Mouse (Mus musculus) stomach, embryonic 15.5 days (tissue): Measurements from ENCODE around the gene Gng10. TPM values are rescaled to one million over a fixed set of nuclear protein-coding genes. Genes with fewer than 3 reads are reported as not detected.

Source experiments
- ATAC-seq: fragments of 200-750 bp; cut with Nextera tagmentation; 2 replicates; pipeline ENCODE4 v1.8.0; 2017; ENCODE audit warnings: low read depth, moderate number of reproducible peaks, moderate TSS enrichment; ENCODE audit not compliant: insufficient read depth, low FRiP score
- H3K27ac ChIP-seq: fragments of 300-500 bp; sonication (generic); 2 replicates; pipeline ENCODE4 v1.5.1; 2015; ENCODE audit warnings: mild to moderate bottlenecking, inconsistent platforms
- H3K27me3 ChIP-seq: fragments of 300-500 bp; sonication (generic); replicated peaks from 2 replicates; pipeline ENCODE4 v1.6.1; 2015; ENCODE audit warnings: inconsistent platforms
- H3K36me3 ChIP-seq: fragments of 300-500 bp; sonication (generic); 2 replicates; pipeline ENCODE4 v1.6.1; 2015; ENCODE audit warnings: inconsistent platforms
- H3K4me1 ChIP-seq: fragments of 300-500 bp; sonication (generic); 2 replicates; pipeline ENCODE4 v1.6.1; 2015; ENCODE audit warnings: inconsistent platforms
- H3K4me2 ChIP-seq: fragments of 300-500 bp; sonication (generic); 2 replicates; pipeline ENCODE4 v1.6.1; 2015; ENCODE audit warnings: mild to moderate bottlenecking, inconsistent platforms
- H3K4me3 ChIP-seq: fragments of 300-500 bp; sonication (generic); replicated peaks from 2 replicates; pipeline ENCODE4 v1.5.1; 2015; ENCODE audit warnings: inconsistent platforms
- H3K9ac ChIP-seq: fragments of 300-500 bp; sonication (generic); 2 replicates; pipeline ENCODE4 v1.6.1; 2015; ENCODE audit warnings: inconsistent platforms
- H3K9me3 ChIP-seq: fragments of 300-500 bp; sonication (generic); 2 replicates; pipeline ENCODE4 v1.6.1; 2016; ENCODE audit warnings: inconsistent platforms
- WGBS: fragments of 180-500 bp; shearing (Covaris S2); methylation state at CpG from one replicate; pipeline ENCODE4 v1.1.7; 2015; 5-methylcytosine and 5-hydroxymethylcytosine counted together
- polyA plus RNA-seq: library from polyadenylated mRNA; unstranded; fragments of >200 nt; fragmentation: Nextera tagmentation; extraction: Ambion mirVana; gene quantifications from 2 replicates; pipeline ENCODE4 v1.2.1, GENCODE M21; 2015

Gng10 gene
- 108 and 125 TPM in 2 replicates for polyA plus RNA-seq

- H3K4me1 ChIP-seq = 0 out of 2 replicates have a peak, but pooled peaks cover 6% of the 10 kb centered on the region
- H3K9ac ChIP-seq = peak within 1 kb of the TSS; percentile 71
- H3K27ac ChIP-seq = peak within 1 kb of the TSS; percentile 67
- peak within 1 kb of the TSS; percentile 75 for H3K4me2 ChIP-seq
- no peaks in the 10 kb centered on the region for H3K36me3 ChIP-seq
- H3K4me3 ChIP-seq = peak within 1 kb of the TSS; percentile 90
- no peaks in the 10 kb centered on the region for H3K9me3 ChIP-seq
- H3K27me3 ChIP-seq = no peaks in the 10 kb centered on the region
- WGBS = 6% methylated on average over 76 of the region's 76 CpGs
- ATAC-seq = peak; percentile 87
Observed at GRCm38 (mm10) chr4:59034918-59035785, at the start of gene Gng10. Gene Gng10 (plus strand): TSS chr4:59035088.

DNA sequence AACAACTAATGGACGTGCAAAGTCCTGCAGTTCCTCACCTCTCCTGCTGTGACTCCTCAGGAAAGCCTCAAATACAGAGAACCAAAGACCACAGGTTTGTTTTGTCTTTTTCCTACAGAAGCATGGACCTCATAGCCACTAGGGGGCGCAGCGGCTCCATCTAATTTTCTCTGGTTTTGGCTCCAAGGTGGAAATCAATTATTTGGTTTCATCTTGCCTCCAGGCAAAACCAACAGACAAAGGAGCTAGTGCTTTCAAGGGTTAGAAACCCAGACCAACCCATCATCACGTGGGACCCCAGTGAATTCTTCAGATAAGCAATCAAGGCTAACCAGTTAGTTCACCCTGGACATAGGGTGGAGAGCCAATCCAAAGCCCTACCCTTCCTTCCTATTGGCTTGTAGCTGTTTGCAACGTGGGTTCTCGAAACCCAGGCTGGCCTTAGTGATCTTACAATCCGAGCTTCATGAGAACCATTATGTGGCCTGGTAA is 49.7 kb upstream of the Gng10 start:
- peak; percentile 70 for ATAC-seq
- 0 out of 2 replicates have a peak, but pooled peaks cover 13% of the 10 kb centered on the region for H3K4me1 ChIP-seq
- no peak overlapping the region; the same call in 1 of the 2 replicates for H3K27ac ChIP-seq
- no peak overlapping the region for H3K9ac ChIP-seq
- 14% methylated on average over 7 of the region's 7 CpGs for WGBS
- 0 out of 2 replicates have a peak, but pooled peaks cover 3% of the 10 kb centered on the region for H3K36me3 ChIP-seq
- H3K4me2 ChIP-seq = no peak overlapping the region
- H3K4me3 ChIP-seq = no peak overlapping the region
- no peaks in the 10 kb centered on the region for H3K9me3 ChIP-seq
- H3K27me3 ChIP-seq = no peaks in the 10 kb centered on the region

DNA sequence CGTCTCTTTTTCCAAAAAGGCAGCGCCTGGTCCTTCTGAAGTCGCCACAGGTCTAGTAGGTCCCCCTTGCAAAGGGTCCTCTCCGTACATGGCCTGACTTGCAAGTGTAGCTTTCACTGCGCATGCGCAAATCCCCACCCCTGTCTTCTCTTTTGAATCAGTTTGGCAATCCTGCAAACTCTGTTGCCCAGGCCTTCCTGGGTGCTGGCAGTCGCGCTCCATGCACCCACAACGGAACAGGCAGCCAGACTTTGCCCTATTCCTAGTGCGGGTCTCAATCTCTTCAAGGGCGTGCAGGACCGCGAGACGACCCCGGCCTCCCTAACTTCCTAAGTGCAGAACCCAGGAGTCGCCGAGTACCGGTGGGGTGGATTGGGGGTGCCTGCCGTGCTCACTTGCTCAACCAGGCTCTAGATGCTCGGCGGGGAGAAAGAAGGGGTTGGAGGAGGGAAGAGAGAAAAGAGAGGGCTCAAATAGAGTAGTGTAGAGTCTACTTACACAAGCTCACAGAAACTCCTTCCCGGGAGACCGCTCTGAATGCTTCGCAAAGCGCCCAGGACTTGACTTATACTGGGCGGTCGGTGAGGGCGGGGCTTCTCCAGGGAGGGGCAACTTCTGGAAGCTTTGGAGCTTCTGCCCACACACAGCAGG is 48.2 kb upstream of the Gng10 start, which contains the start of gene Ptgr1:
TSS of gene Ptgr1 (minus strand) at position 580 of the 651 bp plus-strand sequence.
- Histone ChIP-seq H3K9ac (peak within 1 kb of the TSS; percentile 57), H3K4me3 (peak within 1 kb of the TSS; percentile 73), H3K4me1 (0 out of 2 replicates have a peak, but pooled peaks cover 13% of the 10 kb centered on the region), H3K27me3 (no peaks in the 10 kb centered on the region), H3K27ac (peak within 1 kb of the TSS; percentile 85), H3K9me3 (no peaks in the 10 kb centered on the region), H3K4me2 (peak within 1 kb of the TSS; percentile 81), H3K36me3 (0 out of 2 replicates have a peak, but pooled peaks cover 3% of the 10 kb centered on the region)
- WGBS = 1% methylated on average over 28 of the region's 28 CpGs
- ATAC-seq = peak; percentile 76

DNA sequence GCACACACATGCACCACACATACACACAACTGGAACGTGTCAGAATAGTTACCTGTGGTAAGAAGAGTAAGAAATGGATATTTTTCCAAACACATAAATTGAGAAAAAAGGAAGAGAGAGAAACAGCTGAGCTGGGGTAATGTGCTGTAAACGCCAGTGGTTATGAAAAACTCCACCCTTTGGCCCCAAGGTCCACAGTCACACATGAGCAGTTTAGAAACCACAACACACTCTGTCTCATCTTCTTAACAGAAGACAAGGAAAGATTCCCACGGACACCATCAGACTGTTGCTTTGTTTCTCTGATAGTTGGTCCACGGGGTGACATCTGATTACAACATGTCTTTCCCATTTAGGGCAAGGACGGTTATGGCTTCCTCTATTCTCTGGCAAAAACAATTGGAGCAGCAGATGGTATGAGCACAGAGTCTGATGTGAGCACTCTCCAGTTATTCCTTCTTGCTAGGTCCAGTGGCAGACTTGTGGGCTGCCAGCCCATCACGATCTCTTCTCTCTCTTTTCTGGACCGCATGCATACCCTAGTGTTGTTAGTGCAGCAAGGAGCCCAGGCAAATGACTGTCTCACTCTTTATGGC is 45.5 kb upstream of the Gng10 start:
- ATAC-seq = no peak

GRCm38 (mm10) chr4:58990609-58991434 is 44.1 kb upstream of the Gng10 start:
- H3K27me3 ChIP-seq = no peaks in the 10 kb centered on the region
- H3K36me3 ChIP-seq = no peaks in the 10 kb centered on the region
- H3K4me2 ChIP-seq = no peak overlapping the region
- no peak overlapping the region; the same call in 1 of the 2 replicates for H3K27ac ChIP-seq
- WGBS = 83% methylated on average over 17 of the region's 17 CpGs
- H3K9me3 ChIP-seq = no peaks in the 10 kb centered on the region
- ATAC-seq = no peak
- 0 out of 2 replicates have a peak, but pooled peaks cover 19% of the 10 kb centered on the region for H3K4me1 ChIP-seq
- H3K9ac ChIP-seq = no peak overlapping the region
- no peak overlapping the region for H3K4me3 ChIP-seq

More for the DNA sequence above, 45.5 kb upstream of the Gng10 start:
- Histone ChIP-seq H3K36me3 (no peaks in the 10 kb centered on the region), H3K4me2 (no peak overlapping the region), H3K27me3 (no peaks in the 10 kb centered on the region), H3K9ac (no peak overlapping the region), H3K27ac (no peak overlapping the region), H3K4me3 (no peak overlapping the region), H3K9me3 (no peaks in the 10 kb centered on the region), H3K4me1 (0 out of 2 replicates have a peak, but pooled peaks cover 18% of the 10 kb centered on the region)
- WGBS = 82% methylated on average over 7 of the region's 7 CpGs

- no peak for ATAC-seq
- H3K4me2 ChIP-seq = no peak overlapping the region
- H3K9me3 ChIP-seq = no peaks in the 10 kb centered on the region
- H3K4me1 ChIP-seq = 0 out of 2 replicates have a peak, but pooled peaks cover 13% of the 10 kb centered on the region
- H3K4me3 ChIP-seq = no peak overlapping the region
- H3K27ac ChIP-seq = no peak overlapping the region
- no peaks in the 10 kb centered on the region for H3K36me3 ChIP-seq
- WGBS = 73% methylated on average over 5 of the region's 5 CpGs
- H3K9ac ChIP-seq = no peak overlapping the region
- H3K27me3 ChIP-seq = no peaks in the 10 kb centered on the region
Observed at GRCm38 (mm10) chr4:58992195-58992594, 42.7 kb upstream of the Gng10 start.

GRCm38 (mm10) chr4:58994762-58995161 is 40.1 kb upstream of the Gng10 start, which contains the start of gene Dnajc25:
Gene Dnajc25 (plus strand): TSS chr4:58995062.
- no peaks in the 10 kb centered on the region for H3K27me3 ChIP-seq
- ATAC-seq = no peak
- H3K27ac ChIP-seq = peak within 1 kb of the TSS; percentile 59
- H3K4me1 ChIP-seq = 0 out of 2 replicates have a peak, but pooled peaks cover 13% of the 10 kb centered on the region
- whole genome bisulfite sequencing = 58% methylated on average over 4 of the region's 4 CpGs
- no peak within 1 kb of the TSS for H3K4me2 ChIP-seq
- no peaks in the 10 kb centered on the region for H3K36me3 ChIP-seq
- no peaks in the 10 kb centered on the region for H3K9me3 ChIP-seq
- no peak within 1 kb of the TSS for H3K9ac ChIP-seq
- H3K4me3 ChIP-seq = no peak within 1 kb of the TSS

- no peak overlapping the region for H3K9ac ChIP-seq
- peak; percentile 75 for ATAC-seq
- 43% methylated on average over 8 of the region's 8 CpGs for WGBS
- no peaks in the 10 kb centered on the region for H3K9me3 ChIP-seq
- H3K27me3 ChIP-seq = no peaks in the 10 kb centered on the region
- H3K4me1 ChIP-seq = 0 out of 2 replicates have a peak, but pooled peaks cover 13% of the 10 kb centered on the region
- no peak overlapping the region for H3K4me2 ChIP-seq
- no peaks in the 10 kb centered on the region for H3K36me3 ChIP-seq
- peak overlapping the region; percentile 59 for H3K27ac ChIP-seq
- H3K4me3 ChIP-seq = no peak overlapping the region
Observed at GRCm38 (mm10) chr4:58995251-58995693, 39.6 kb upstream of the Gng10 start.

GRCm38 (mm10) chr4:58997081-58997480 is 37.8 kb upstream of the Gng10 start:
- 40% methylated on average over 5 of the region's 5 CpGs for WGBS
- no peak overlapping the region for H3K4me3 ChIP-seq
- H3K9me3 ChIP-seq = no peaks in the 10 kb centered on the region
- 0 out of 2 replicates have a peak, but pooled peaks cover 13% of the 10 kb centered on the region for H3K4me1 ChIP-seq
- H3K27me3 ChIP-seq = no peaks in the 10 kb centered on the region
- no peak for ATAC-seq
- H3K4me2 ChIP-seq = no peak overlapping the region
- H3K27ac ChIP-seq = no peak overlapping the region
- H3K9ac ChIP-seq = no peak overlapping the region
- no peaks in the 10 kb centered on the region for H3K36me3 ChIP-seq

DNA sequence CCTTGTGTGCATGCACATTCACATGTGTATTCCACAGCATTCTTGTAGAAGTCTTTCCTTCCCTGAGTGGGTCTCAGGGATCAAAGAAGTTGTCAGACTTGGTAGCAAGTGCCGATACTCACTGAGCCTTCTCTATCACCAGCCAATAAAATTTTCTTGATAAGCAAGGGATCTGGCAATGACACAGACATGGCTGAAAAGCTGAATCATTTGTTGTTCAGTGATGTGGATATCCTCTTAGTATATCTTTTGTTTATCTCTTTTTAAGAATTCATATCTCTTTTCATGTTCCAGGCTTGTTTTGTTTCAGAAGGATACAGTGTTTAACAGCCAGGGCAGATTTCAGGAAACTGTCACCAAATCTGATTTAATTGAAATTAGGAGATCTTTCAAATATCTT is 36.2 kb upstream of the Gng10 start:
- H3K36me3 ChIP-seq = no peaks in the 10 kb centered on the region
- 81% methylated on average over 1 of the region's 1 CpGs for WGBS
- H3K9me3 ChIP-seq = no peaks in the 10 kb centered on the region
- no peaks in the 10 kb centered on the region for H3K27me3 ChIP-seq
- H3K9ac ChIP-seq = no peak overlapping the region
- no peak overlapping the region for H3K4me2 ChIP-seq
- no peak overlapping the region for H3K27ac ChIP-seq
- 0 out of 2 replicates have a peak, but pooled peaks cover 9% of the 10 kb centered on the region for H3K4me1 ChIP-seq
- ATAC-seq = no peak
- H3K4me3 ChIP-seq = no peak overlapping the region
